Mouse (Mus musculus): ENCODE results near the gene Upk3a. TPM values are rescaled to one million over a fixed set of nuclear protein-coding genes. Genes with fewer than 3 reads are reported as not detected.
"Not testable (repeated sequence)": the region's sequence is repeated elsewhere in the genome, so short reads cannot be mapped to it uniquely, and the experiment has no call there.

Gene Upk3a
- polyA plus RNA-seq, 1 experiment: 4.7 TPM

DNA sequence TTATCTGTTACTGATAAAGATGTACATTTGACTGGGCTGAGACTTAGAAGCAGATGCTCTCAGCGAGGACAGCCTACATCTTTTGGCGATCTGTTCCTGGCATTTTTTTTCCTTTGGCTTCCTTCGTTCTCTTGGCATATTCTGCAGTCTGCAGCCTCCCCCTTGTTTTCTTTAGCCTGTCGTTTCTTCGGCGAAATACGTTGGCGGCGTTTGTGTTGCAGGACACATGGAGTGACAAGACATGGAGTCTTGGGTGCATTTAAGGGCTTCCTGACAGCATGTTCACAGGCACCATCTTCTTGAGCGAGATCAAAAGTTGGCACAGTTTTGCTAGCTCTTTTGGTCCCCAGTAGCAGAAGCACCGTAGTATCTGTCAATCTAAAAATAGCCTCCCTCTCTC, 1.2 kb upstream of the Upk3a start:
- Histone ChIP-seq H3K27me3 (ENCODE audit: control insufficient read depth, insufficient read depth, low read length) (no peaks in the 10 kb centered on the region), H3K27ac (ENCODE audit: control insufficient read depth, insufficient read depth, low read length) (no peak overlapping the region), H3K36me3 (ENCODE audit: control insufficient read depth, insufficient read depth, low read length) (no peaks in the 10 kb centered on the region), H3K4me3 (ENCODE audit: control insufficient read depth, insufficient read depth, low read length) (no peak overlapping the region), H3K4me1 (replicated peaks; ENCODE audit: control insufficient read depth, insufficient read depth, low read length) (no peaks in the 10 kb centered on the region)
- 85% methylated on average over 11 of the region's 11 CpGs for WGBS
- no peak for TF ChIP-seq CTCF (IDR thresholded peaks at IDR 0.05; ENCODE audit: borderline replicate concordance, control insufficient read depth, extremely low read depth, insufficient read depth, low read length, poor library complexity)
- TF ChIP-seq POLR2A (IDR thresholded peaks at IDR 0.05; ENCODE audit: control insufficient read depth, extremely low read depth, insufficient read depth, low read length, poor library complexity): no peak
- DNase-seq: no peak

GRCm38 (mm10) chr15:85022211-85022610, 5.3 kb downstream of the Upk3a start:
- no peak for DNase-seq
- no peak for TF ChIP-seq CTCF (IDR thresholded peaks at IDR 0.05; ENCODE audit: borderline replicate concordance, control insufficient read depth, extremely low read depth, insufficient read depth, low read length, poor library complexity)
- TF ChIP-seq POLR2A (IDR thresholded peaks at IDR 0.05; ENCODE audit: control insufficient read depth, extremely low read depth, insufficient read depth, low read length, poor library complexity): no peak
- Histone ChIP-seq H3K27me3 (ENCODE audit: control insufficient read depth, insufficient read depth, low read length) (no peaks in the 10 kb centered on the region), H3K27ac (ENCODE audit: control insufficient read depth, insufficient read depth, low read length) (no peak overlapping the region), H3K36me3 (ENCODE audit: control insufficient read depth, insufficient read depth, low read length) (no peaks in the 10 kb centered on the region), H3K4me1 (replicated peaks; ENCODE audit: control insufficient read depth, insufficient read depth, low read length) (no peaks in the 10 kb centered on the region), H3K4me3 (ENCODE audit: control insufficient read depth, insufficient read depth, low read length) (no peak overlapping the region)
- 66% methylated on average over 4 of the region's 4 CpGs for WGBS

GRCm38 (mm10) chr15:85026197-85026596, 9.3 kb downstream of the Upk3a start:
- no peak for DNase-seq
- TF ChIP-seq CTCF (IDR thresholded peaks at IDR 0.05; ENCODE audit: borderline replicate concordance, control insufficient read depth, extremely low read depth, insufficient read depth, low read length, poor library complexity) (no peak), POLR2A (IDR thresholded peaks at IDR 0.05; ENCODE audit: control insufficient read depth, extremely low read depth, insufficient read depth, low read length, poor library complexity) (no peak)
- Histone ChIP-seq H3K4me1 (replicated peaks; ENCODE audit: control insufficient read depth, insufficient read depth, low read length) (no peaks in the 10 kb centered on the region), H3K27ac (ENCODE audit: control insufficient read depth, insufficient read depth, low read length) (no peak overlapping the region), H3K36me3 (ENCODE audit: control insufficient read depth, insufficient read depth, low read length) (no peaks in the 10 kb centered on the region), H3K27me3 (ENCODE audit: control insufficient read depth, insufficient read depth, low read length) (no peaks in the 10 kb centered on the region), H3K4me3 (ENCODE audit: control insufficient read depth, insufficient read depth, low read length) (no peak overlapping the region)
- WGBS: 78% methylated on average over 4 of the region's 4 CpGs

- no peaks in the 10 kb centered on the region for H3K4me1 ChIP-seq (replicated peaks; ENCODE audit: control insufficient read depth, insufficient read depth, low read length)
- no peak for DNase-seq
- WGBS: 56% methylated on average over 4 of the region's 4 CpGs
- TF ChIP-seq CTCF (IDR thresholded peaks at IDR 0.05; ENCODE audit: borderline replicate concordance, control insufficient read depth, extremely low read depth, insufficient read depth, low read length, poor library complexity) (no peak), POLR2A (IDR thresholded peaks at IDR 0.05; ENCODE audit: control insufficient read depth, extremely low read depth, insufficient read depth, low read length, poor library complexity) (no peak)
- H3K27ac ChIP-seq (ENCODE audit: control insufficient read depth, insufficient read depth, low read length): no peak overlapping the region
- no peak overlapping the region for H3K4me3 ChIP-seq (ENCODE audit: control insufficient read depth, insufficient read depth, low read length)
- H3K27me3 ChIP-seq (ENCODE audit: control insufficient read depth, insufficient read depth, low read length): no peaks in the 10 kb centered on the region
- H3K36me3 ChIP-seq (ENCODE audit: control insufficient read depth, insufficient read depth, low read length): no peaks in the 10 kb centered on the region
Measured at GRCm38 (mm10) chr15:85027740-85028139, 10.8 kb downstream of the Upk3a start.

GRCm38 (mm10) chr15:85028648-85029047, 11.7 kb downstream of the Upk3a start, which contains the start of gene Fam118a:
Fam118a (plus strand) TSS chr15:85028948.
- not testable (repeated sequence) for H3K27me3 ChIP-seq (ENCODE audit: control insufficient read depth, insufficient read depth, low read length); H3K4me3 ChIP-seq (ENCODE audit: control insufficient read depth, insufficient read depth, low read length); DNase-seq; H3K4me1 ChIP-seq (replicated peaks; ENCODE audit: control insufficient read depth, insufficient read depth, low read length); H3K36me3 ChIP-seq (ENCODE audit: control insufficient read depth, insufficient read depth, low read length); H3K27ac ChIP-seq (ENCODE audit: control insufficient read depth, insufficient read depth, low read length)
- 92% methylated on average over 1 of the region's 1 CpGs for WGBS

GRCm38 (mm10) chr15:85030643-85031042, 13.7 kb downstream of the Upk3a start:
- not testable (repeated sequence) for H3K27ac ChIP-seq (ENCODE audit: control insufficient read depth, insufficient read depth, low read length); H3K4me3 ChIP-seq (ENCODE audit: control insufficient read depth, insufficient read depth, low read length); H3K4me1 ChIP-seq (replicated peaks; ENCODE audit: control insufficient read depth, insufficient read depth, low read length); H3K36me3 ChIP-seq (ENCODE audit: control insufficient read depth, insufficient read depth, low read length); DNase-seq; H3K27me3 ChIP-seq (ENCODE audit: control insufficient read depth, insufficient read depth, low read length)
- WGBS: 88% methylated on average over 1 of the region's 1 CpGs

DNA sequence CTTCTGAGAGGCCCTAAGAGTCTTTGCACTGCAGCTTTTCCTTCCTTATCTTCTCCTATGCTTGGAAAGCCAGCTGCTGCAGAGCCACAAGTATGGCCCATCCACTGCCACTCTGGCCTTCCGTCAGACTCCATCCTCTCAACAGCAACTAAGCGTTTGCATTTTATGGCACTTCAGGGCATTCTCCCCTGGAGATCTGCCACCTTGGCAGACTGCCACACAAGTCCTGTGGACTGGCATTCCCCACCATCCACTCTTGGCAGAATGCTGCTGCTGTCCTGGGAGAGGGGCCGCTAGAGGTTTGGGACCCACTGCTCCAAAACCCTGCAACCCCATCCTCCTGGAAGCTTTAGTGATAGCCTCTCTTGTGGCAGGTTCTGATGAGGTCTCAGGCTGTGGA, 14.9 kb downstream of the Upk3a start:
- peaks cover 5% of the 10 kb centered on the region for H3K4me1 ChIP-seq (replicated peaks; ENCODE audit: control insufficient read depth, insufficient read depth, low read length)
- no peak overlapping the region for H3K27ac ChIP-seq (ENCODE audit: control insufficient read depth, insufficient read depth, low read length)
- no peak overlapping the region for H3K4me3 ChIP-seq (ENCODE audit: control insufficient read depth, insufficient read depth, low read length)
- no peaks in the 10 kb centered on the region for H3K27me3 ChIP-seq (ENCODE audit: control insufficient read depth, insufficient read depth, low read length)
- TF ChIP-seq CTCF (IDR thresholded peaks at IDR 0.05; ENCODE audit: borderline replicate concordance, control insufficient read depth, extremely low read depth, insufficient read depth, low read length, poor library complexity) (no peak), POLR2A (IDR thresholded peaks at IDR 0.05; ENCODE audit: control insufficient read depth, extremely low read depth, insufficient read depth, low read length, poor library complexity) (no peak)
- no peaks in the 10 kb centered on the region for H3K36me3 ChIP-seq (ENCODE audit: control insufficient read depth, insufficient read depth, low read length)
- WGBS: 95% methylated on average over 3 of the region's 3 CpGs
- DNase-seq: no peak

DNA sequence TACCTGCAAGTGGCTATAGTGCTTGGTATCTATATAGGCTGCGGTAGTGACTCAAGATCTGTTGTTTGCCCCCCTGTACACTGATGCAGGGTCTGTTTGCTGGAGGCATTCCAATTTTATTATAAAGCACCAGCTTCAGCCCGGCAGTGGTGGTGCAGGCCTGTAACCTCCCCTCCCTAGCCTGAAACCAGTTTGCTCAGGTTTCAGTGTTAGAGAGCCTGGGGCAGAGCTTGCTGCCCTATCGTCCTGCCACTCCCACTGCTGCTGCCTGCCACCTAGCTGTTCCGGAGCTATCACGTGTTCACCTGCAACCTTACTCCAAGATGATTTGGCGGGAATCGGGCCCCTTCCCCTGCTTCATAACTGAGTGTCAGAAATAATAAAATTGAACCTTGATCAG, 17.0 kb downstream of the Upk3a start:
- WGBS: 60% methylated on average over 7 of the region's 7 CpGs
- DNase-seq; H3K4me3 ChIP-seq (ENCODE audit: control insufficient read depth, insufficient read depth, low read length); H3K36me3 ChIP-seq (ENCODE audit: control insufficient read depth, insufficient read depth, low read length); H3K27me3 ChIP-seq (ENCODE audit: control insufficient read depth, insufficient read depth, low read length); H3K27ac ChIP-seq (ENCODE audit: control insufficient read depth, insufficient read depth, low read length): not testable (repeated sequence)
- H3K4me1 ChIP-seq (replicated peaks; ENCODE audit: control insufficient read depth, insufficient read depth, low read length): peaks cover 10% of the 10 kb centered on the region

All from thymus, adult 2 months (tissue).